Mouse (Mus musculus) 3T3-L1 (cell line): ENCODE measurements around the gene Gm10408.
"Not testable (repeated sequence)": the region's sequence is repeated elsewhere in the genome, so short reads cannot be mapped to it uniquely, and the experiment has no call there.

Experiments
- DNase-seq: peaks from one replicate; pipeline ENCODE4 v3.0.0-alpha.2; 2015; ENCODE audit warnings: low read depth, low spot score

The Gm10408 gene

GRCm38 (mm10) chr14:3449079-3449478 is at the start of gene Gm10408:
Gene Gm10408, plus strand, starts transcription at chr14:3449379.
- not testable (repeated sequence) for DNase-seq

GRCm38 (mm10) chr14:3412314-3412713 is 36.9 kb upstream of the Gm10408 start, which contains the start of gene Gm10409:
Gene Gm10409, plus strand, starts transcription at chr14:3412614.
- not testable (repeated sequence) for DNase-seq

- not testable (repeated sequence) for DNase-seq
These were observed 21.4 kb upstream of the Gm10408 start, which contains the start of gene Gm3005 for GRCm38 (mm10) chr14:3427803-3428202. Gene Gm3005, plus strand, starts transcription at chr14:3428103.
